Mouse (Mus musculus) ES-E14 (cell line): ENCODE measurements around the gene Ajm1. TPM values are rescaled to one million over a fixed set of nuclear protein-coding genes. Genes with fewer than 3 reads are reported as not detected.

Source experiments
- DNase-seq: peaks from one replicate; pipeline ENCODE4 v3.0.0-alpha.2; 2013; ENCODE audit warnings: low read depth, low spot score
- H3K27ac ChIP-seq: 2 replicates; pipeline ENCODE4 v1.5.1; 2012; ENCODE audit warnings: low read depth, mild to moderate bottlenecking, low read length, moderate library complexity, mixed read lengths; ENCODE audit not compliant: poor library complexity, insufficient read depth, severe bottlenecking
- H3K36me3 ChIP-seq: 2 replicates; pipeline ENCODE4 v1.6.1; 2012; ENCODE audit warnings: mild to moderate bottlenecking, low read length, moderate library complexity, mixed read lengths; ENCODE audit not compliant: control insufficient read depth, poor library complexity, insufficient read depth, severe bottlenecking
- H3K4me1 ChIP-seq, 2 experiments: fragments of 150-350 bp in 1 of 2; sonication (generic) in 1 of 2; 2 replicates each; pipeline ENCODE4 v1.6.1; 2012; ENCODE audit warnings: low read length in 2 of 2, mild to moderate bottlenecking in 1 of 2, mixed read lengths in 1 of 2; ENCODE audit not compliant: control insufficient read depth in 2 of 2, insufficient read depth in 2 of 2, poor library complexity in 1 of 2
- H3K4me3 ChIP-seq, 2 experiments: fragments of 150-350 bp in 1 of 2; sonication (generic) in 1 of 2; 2 replicates each; pipeline ENCODE4 v1.5.1; 2012; ENCODE audit warnings: low read length in 2 of 2, low read depth in 1 of 2, mild to moderate bottlenecking in 1 of 2, mixed read lengths in 1 of 2; ENCODE audit not compliant: insufficient read depth in 1 of 2, poor library complexity in 1 of 2, severe bottlenecking in 1 of 2
- H3K9ac ChIP-seq: 2 replicates; pipeline ENCODE4 v1.6.1; 2012; ENCODE audit warnings: low read depth, mild to moderate bottlenecking, low read length, mixed read lengths; ENCODE audit not compliant: poor library complexity, insufficient read depth, severe bottlenecking
- H3K9me3 ChIP-seq: fragments of 150-350 bp; sonication (generic); 2 replicates; pipeline ENCODE4 v1.6.1; 2012; ENCODE audit warnings: low read depth, mild to moderate bottlenecking, low read length; ENCODE audit not compliant: control insufficient read depth, insufficient read depth
- CHD2 ChIP-seq: IDR thresholded peaks from 2 replicates; pipeline ENCODE4 v1.6.1; 2014; ENCODE audit warnings: mild to moderate bottlenecking, low read depth, low read length, inconsistent platforms
- HCFC1 ChIP-seq: IDR thresholded peaks from 2 replicates; pipeline ENCODE4 v1.6.1; 2012; ENCODE audit warnings: low read length, inconsistent platforms, borderline replicate concordance; ENCODE audit not compliant: insufficient read depth
- MAFK ChIP-seq: IDR thresholded peaks from 2 replicates; pipeline ENCODE4 v1.6.1; 2014; ENCODE audit warnings: mild to moderate bottlenecking, low read depth, low read length, inconsistent platforms; ENCODE audit not compliant: insufficient read depth
- ZC3H11A ChIP-seq: IDR thresholded peaks from 2 replicates; pipeline ENCODE4 v1.6.1; 2012; ENCODE audit warnings: low read depth, mild to moderate bottlenecking, inconsistent platforms, low read length, borderline replicate concordance
- ZNF384 ChIP-seq: IDR thresholded peaks from 2 replicates; pipeline ENCODE4 v1.6.1; 2012; ENCODE audit warnings: low read depth, low read length, inconsistent platforms
- in situ Hi-C, 2 experiments: fragments of 600-800 bp; cut with MboI; formaldehyde crosslinking; loops; one replicate each; pipeline ENCODE4 v1.15.1; 2025; ENCODE audit warnings: low sequenced_read_pairs in 2 of 2, inconsistent platforms in 1 of 2; ENCODE audit not compliant: unreplicated experiment in 2 of 2
- total RNA-seq: library from RNA; depleted of rRNA; stranded (reverse); fragments of 300-350 nt; gene quantifications from 2 replicates; pipeline ENCODE4 v1.2.3, GENCODE M21; 2012

Ajm1 gene
- total RNA-seq, 1 experiment: 0.36 TPM

- TF ChIP-seq ZC3H11A (no peak), CHD2 (no peak), ZNF384 (no peak), MAFK (no peak), HCFC1 (no peak)
- in situ Hi-C loops: no loop called here
- H3K4me1 ChIP-seq: peaks cover 0 to 5% of the 10 kb centered on the region in 2 experiments; a peak in 1 of 4 replicates
- no peaks in the 10 kb centered on the region for H3K9me3 ChIP-seq
- H3K27ac ChIP-seq: no peak overlapping the region
- no peak for DNase-seq
- H3K4me3 ChIP-seq: no peak overlapping the region
- H3K9ac ChIP-seq: no peak overlapping the region
- H3K36me3 ChIP-seq: peaks cover 36% of the 10 kb centered on the region; the same call in 1 of the 2 replicates
These were observed 5.7 kb upstream of the Ajm1 start for GRCm38 (mm10) chr2:25587290-25587689.

- Histone ChIP-seq H3K9ac (no peak overlapping the region), H3K4me1 (peaks cover 0 to 11% of the 10 kb centered on the region in 2 experiments; a peak in 1 of 4 replicates), H3K9me3 (no peaks in the 10 kb centered on the region), H3K27ac (no peak overlapping the region), H3K36me3 (peaks cover 30% of the 10 kb centered on the region; the same call in 1 of the 2 replicates), H3K4me3 (no peak overlapping the region)
- no peak for DNase-seq
- no peak for TF ChIP-seq MAFK
- no peak for TF ChIP-seq ZC3H11A
- TF ChIP-seq ZNF384: no peak
- TF ChIP-seq HCFC1: no peak
- no peak for TF ChIP-seq CHD2
- in situ Hi-C loops: no loop called here
These were observed 4.0 kb upstream of the Ajm1 start for GRCm38 (mm10) chr2:25585601-25586000.

- Histone ChIP-seq H3K27ac (no peak overlapping the region), H3K36me3 (peaks cover 30% of the 10 kb centered on the region; the same call in 1 of the 2 replicates), H3K4me3 (no peak overlapping the region), H3K4me1 (peaks cover 0 to 11% of the 10 kb centered on the region in 2 experiments; a peak in 1 of 4 replicates), H3K9ac (no peak overlapping the region), H3K9me3 (no peaks in the 10 kb centered on the region)
- no peak for DNase-seq
- TF ChIP-seq ZC3H11A (no peak), ZNF384 (no peak), CHD2 (no peak), MAFK (no peak), HCFC1 (no peak)
- in situ Hi-C loops: no loop called here
These were observed 3.3 kb upstream of the Ajm1 start for GRCm38 (mm10) chr2:25584856-25585255.

DNA sequence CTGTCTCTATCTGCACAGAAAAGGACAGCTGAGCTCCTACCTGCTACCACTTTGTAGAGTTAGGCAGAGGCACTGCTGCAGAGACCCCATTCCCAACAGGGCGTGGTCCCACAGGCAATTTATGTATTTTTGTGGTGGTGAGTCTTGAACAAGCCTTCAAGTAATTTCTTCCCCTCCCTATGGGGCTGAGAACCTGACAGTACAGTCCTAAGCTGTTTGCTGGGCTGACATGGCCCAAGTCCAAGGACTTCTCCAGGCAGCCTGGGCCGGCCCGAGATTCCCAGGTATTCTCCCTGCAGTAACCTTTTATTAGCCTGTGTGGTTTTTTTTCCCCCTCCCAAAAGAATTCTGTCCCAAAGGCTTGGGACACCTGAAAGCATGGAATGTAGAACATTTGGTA is 2.6 kb upstream of the Ajm1 start:
- Histone ChIP-seq H3K27ac (no peak overlapping the region), H3K4me3 (no peak overlapping the region), H3K9me3 (no peaks in the 10 kb centered on the region), H3K4me1 (peaks cover 0 to 11% of the 10 kb centered on the region in 2 experiments; a peak in 2 of 4 replicates), H3K9ac (no peak overlapping the region), H3K36me3 (peaks cover 30% of the 10 kb centered on the region; the same call in 1 of the 2 replicates)
- TF ChIP-seq MAFK (no peak), ZNF384 (no peak), ZC3H11A (no peak), CHD2 (no peak), HCFC1 (no peak)
- in situ Hi-C loops: no loop called here
- no peak for DNase-seq

DNA sequence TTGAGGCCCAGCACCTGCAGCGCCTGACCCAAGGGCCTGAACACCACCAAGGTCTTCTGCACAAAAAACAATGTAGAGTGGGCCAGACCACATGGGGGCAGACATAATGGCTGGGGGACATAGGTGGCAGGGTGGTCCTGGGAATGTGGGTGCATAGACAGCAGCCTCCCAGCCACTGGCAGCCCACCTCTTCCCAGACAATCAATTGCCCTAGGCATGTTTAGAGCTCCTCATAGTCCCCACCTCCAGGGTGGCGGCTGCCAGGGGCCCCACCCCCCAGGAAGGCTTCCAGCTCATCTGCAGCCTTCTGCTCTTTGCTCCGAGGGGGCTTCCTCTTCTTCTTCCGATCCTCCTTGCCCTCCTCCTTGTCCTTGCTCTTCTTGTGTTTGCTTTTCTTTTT is 2.0 kb upstream of the Ajm1 start:
- Histone ChIP-seq H3K9me3 (no peaks in the 10 kb centered on the region), H3K36me3 (peaks cover 30% of the 10 kb centered on the region; the same call in 1 of the 2 replicates), H3K4me1 (peaks cover 0 to 14% of the 10 kb centered on the region in 2 experiments; a peak in 2 of 4 replicates), H3K9ac (no peak overlapping the region), H3K27ac (no peak overlapping the region), H3K4me3 (no peak overlapping the region)
- DNase-seq: no peak
- TF ChIP-seq MAFK: no peak
- TF ChIP-seq CHD2: no peak
- no peak for TF ChIP-seq ZC3H11A
- no peak for TF ChIP-seq ZNF384
- no peak for TF ChIP-seq HCFC1
- in situ Hi-C loops: no loop called here
